Mouse (Mus musculus): ENCODE measurements around the gene Coq2. TPM values are rescaled to one million over a fixed set of nuclear protein-coding genes. Genes with fewer than 3 reads are reported as not detected.

Gene Coq2
- total RNA-seq, 2 experiments from 2014 or later = 80.6 to 84.9 TPM

DNA sequence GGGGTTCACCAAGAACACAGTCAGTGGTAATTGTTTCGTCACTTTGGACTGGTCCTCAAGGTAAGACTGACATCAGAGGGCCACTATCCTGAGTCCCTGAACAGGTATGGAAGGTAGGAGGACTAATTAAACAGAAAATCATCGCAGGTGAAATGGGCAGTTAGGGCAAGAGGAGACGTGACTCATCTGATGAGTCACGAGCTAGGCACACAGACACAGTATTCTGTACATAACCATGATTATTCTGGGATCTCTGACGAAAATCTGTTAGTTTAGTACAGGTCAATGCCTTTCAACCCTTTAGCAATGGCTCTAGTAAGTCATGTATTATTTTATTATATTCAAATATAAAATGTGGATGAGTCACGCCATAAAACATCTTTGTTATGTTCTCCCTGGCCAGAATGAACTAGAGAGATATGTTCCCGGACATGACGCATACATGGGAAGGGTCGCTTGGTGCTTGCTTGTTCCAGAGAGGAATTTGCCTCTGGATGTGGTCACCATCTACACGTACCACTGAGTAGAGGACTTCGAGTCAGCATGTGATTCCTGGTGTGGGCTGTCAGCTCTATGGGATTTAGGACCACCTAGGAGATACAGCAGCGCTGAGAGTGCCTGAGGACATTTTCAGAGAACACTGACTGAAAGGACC is 52.3 kb downstream of the Coq2 start:
- no peak for DNase-seq (ENCODE audit: low spot score in 2 of 2)

DNA sequence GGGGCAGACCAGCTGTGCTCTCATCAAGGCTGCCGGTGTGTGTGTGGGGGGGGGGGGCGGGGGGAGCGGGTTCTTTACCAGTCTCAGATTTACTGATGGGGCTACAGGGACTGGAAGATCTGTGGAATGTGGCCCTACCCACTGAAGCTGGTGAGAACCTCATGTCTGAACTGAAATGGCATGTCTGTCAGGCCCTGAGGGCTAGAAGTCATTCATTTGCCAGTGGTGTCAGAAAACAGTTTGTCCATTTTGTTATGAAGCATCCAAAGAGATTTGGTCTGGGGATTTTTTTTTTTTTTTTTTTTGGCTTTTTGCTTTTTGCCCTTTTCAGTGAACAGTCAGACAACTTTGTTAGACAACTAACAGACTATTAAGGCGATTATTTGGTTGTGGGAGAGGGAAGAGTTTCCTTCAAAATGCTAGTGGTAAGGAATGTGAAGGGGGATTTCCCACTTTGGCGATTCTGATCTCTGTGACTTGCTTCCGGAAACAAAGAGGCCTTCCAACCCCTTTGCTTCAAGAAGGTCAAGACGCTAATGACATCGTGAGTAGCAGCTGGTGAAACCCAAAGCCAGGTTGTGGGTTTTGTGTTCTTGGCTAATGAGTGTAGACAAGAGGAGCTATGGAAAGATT is 52.9 kb downstream of the Coq2 start:
- DNase-seq (ENCODE audit: low spot score in 2 of 2) = no peak

DNA sequence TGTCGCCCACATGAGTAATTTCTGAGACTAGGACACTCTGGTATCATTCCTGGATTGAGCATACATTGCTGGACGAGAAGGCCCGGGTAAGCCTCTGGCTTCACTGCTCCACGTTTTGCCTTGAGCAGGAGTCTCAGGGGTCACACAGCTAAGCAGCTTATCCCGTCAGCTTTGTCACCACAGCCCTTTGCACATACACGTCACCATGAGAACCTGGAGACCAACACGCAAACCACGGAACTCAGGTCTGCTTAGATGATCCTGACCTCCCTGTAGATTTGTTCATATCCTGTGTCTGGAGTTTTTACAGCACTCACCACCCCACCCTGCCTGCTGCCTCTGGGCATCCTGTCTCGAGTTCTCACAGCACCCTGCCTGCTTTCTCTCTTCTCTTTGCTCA is 54.0 kb downstream of the Coq2 start:
- DNase-seq (ENCODE audit: low spot score in 2 of 2) = no peak

DNA sequence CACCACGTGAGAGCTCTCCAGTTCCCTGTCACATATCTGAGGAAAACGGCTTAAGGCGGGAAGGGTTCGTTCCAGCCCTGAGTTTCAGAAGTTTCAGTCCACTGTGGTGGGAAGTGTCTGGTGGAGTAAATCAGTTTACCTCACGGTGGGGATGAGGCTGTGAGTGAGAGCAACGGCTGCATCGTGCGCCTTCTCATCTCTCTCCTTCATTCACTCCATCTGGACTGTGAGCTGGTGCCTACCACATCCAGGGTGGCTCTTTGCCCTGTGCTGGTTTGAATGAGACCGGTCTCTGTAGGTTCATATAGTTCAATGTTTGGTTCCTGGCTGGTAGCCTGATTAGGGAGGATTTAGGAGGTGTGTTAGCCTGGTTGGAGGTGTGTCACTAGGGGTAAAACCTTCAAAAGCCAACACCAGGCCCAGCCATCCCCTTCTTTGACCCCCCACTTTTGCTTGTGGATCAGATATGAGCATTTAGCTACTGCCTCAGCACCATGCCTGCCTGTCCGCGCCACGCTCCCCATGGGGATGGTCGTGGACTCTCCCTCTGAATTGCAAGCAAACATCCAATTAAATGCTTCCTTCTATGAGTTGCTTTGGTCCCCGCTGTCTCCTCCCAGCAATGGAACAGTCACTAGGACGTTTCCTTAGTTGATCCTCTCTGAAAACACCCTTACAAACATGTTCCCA is 55.2 kb downstream of the Coq2 start:
- DNase-seq (ENCODE audit: low spot score in 2 of 2) = no peak

DNA sequence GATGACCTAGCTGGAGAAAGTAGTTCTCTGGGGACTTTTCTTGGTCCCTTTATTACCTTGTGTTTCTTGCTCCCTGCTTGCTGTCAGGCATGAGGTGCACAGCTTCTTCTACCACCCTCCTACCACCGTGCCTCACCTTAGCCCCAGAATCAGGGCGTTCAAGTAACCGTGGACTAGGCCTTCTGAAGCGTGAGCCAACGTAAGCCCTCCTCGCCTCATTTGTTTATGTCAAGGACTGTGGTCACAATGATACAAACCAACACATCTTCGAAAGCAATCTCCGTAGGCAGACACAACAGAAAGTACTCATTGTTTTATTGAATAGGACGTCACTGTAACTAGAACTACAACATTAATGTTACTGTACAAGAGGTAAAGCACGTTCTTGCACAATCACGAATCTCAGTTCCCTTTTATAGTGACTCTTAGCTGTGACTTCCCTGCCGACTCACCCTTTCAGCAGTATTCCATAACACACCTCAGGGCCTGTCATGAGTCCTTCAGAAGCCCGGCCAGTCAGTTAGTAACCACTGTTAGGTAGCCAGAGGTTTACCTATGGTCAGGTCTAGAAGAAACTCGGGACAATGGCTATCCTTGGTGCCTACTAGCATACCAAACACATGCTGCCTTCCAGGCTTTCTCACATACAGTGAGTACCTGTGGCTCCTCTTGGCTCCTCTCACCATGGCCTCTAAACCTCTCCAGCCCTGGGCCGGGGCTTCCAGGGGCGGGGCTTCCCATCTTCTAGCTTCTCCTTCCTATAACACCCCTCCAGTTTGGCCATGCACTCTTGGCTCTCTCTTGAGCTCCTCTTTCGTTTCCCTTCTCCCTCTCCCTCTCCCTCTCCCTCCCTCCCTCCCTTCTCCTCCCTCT is 60.8 kb downstream of the Coq2 start:
- no peak for DNase-seq (ENCODE audit: low spot score in 2 of 2)

DNA sequence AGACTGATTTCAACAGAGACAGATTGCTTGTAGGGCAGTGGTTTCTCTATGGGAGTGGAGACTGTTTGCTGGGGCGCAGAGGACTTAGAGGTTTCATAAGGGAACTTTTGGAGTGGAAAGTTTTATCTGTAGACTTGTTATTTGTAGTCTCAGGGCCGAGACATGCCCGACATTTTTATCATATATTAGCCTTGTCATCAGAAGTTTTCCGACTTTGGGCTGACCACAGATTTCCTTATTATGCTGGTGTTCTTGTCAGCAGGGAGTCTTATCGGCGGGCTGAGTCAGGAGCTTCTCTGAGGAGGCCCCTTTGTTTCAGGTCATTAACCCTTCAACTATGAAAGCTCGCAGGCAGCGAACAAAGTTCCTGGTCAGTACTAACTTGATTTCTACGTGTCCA is 67.1 kb downstream of the Coq2 start:
- no peak for DNase-seq (ENCODE audit: low spot score in 2 of 2)

DNA sequence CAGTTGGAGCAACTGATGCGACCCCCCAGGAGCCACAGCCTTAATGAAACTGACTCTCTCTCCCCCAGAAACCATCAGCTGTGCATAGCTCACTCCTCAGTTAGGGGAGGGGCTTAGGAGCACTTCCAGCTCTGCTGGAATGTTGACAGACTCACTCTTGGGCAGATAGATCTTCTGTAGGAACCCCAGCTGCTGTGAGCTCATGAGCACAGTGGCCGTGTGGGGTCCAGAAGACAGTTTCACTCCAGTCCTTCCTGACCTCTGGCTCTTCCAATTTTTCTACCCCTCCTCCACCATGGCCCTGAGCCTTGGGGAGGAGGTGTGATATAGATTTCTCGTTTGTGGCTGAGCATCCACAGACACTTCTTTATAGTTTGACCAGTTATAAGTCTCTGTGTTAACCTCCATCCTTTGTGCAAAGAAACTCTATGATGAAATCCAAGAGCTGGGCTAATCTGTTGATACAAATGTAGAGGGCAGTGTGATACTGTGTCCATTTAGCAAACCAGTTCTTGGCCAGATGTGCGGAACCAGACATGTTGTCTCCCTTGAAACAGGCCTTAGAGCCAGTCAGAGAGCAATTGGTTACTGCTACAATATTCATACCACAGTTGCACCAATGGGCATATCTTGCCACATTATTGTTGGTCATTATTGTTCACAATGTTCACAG is 67.7 kb downstream of the Coq2 start:
- no peak for DNase-seq (ENCODE audit: low spot score in 2 of 2)

DNA sequence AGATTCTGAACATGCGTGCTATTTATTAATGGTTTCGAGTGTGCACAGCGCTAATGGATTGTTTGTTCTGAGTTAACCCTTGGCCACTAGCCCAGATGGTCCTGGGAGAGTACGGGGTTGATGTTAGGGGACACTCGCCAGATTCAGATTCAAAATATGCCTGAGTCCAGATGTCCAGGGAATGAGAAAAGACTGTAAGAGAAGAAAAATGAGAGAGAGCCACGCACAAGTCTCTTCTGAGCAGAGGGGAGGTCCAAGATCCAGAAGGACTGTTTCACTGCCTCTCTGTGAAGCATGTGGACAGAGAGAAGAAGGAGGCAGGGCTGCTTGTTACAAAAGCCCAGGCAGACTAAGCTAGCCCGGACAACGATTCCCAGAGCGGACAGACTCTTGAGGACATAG is 69.1 kb downstream of the Coq2 start:
- DNase-seq (ENCODE audit: low spot score in 2 of 2) = no peak

Other genes starting within 250 kb of the Coq2 start
- 10 to 100 TPM; 18.0 to 19.5 TPM for gene Lin54, start 174.5 kb downstream of the Coq2 start, total RNA-seq (2021)
- gene Cops4, start 156.8 kb downstream of the Coq2 start, total RNA-seq (2021) = 10 to 100 TPM; 80.8 to 83.3 TPM
- not detected for gene Plac8, start 102.9 kb downstream of the Coq2 start, total RNA-seq (2021)
- under 1 TPM; 0.67 to 0.71 TPM for gene Hpse, start 44.6 kb upstream of the Coq2 start, total RNA-seq (2021)
- gene Helq, start 123.5 kb upstream of the Coq2 start, total RNA-seq (2021) = 10 to 100 TPM; 10.6 to 14.6 TPM
- 10 to 100 TPM; 64.3 to 65.2 TPM for gene Mrps18c, start 123.5 kb upstream of the Coq2 start, total RNA-seq (2021)
- gene Abraxas1, start 145.8 kb upstream of the Coq2 start, total RNA-seq (2021) = 1 to 10 TPM; 7.5 to 7.9 TPM
- gene Gpat3, start 170.6 kb upstream of the Coq2 start, total RNA-seq (2021) = 1 to 10 TPM; 2.2 to 2.3 TPM

All from layer of hippocampus, adult 18-20 months (tissue).